Mouse (Mus musculus) c-Kit-positive CD71-positive TER-119-negative erythroid progenitor cells, embryonic 14.5 days (primary cell): Measurements from ENCODE around the gene Msrb1.
"Not testable (repeated sequence)": the region's sequence is repeated elsewhere in the genome, so short reads cannot be mapped to it uniquely, and the experiment has no call there.

Source experiments
- DNase-seq: peaks from one replicate; pipeline ENCODE4 v3.0.0-alpha.2; 2013; ENCODE audit warnings: low read depth

Msrb1 gene

DNA sequence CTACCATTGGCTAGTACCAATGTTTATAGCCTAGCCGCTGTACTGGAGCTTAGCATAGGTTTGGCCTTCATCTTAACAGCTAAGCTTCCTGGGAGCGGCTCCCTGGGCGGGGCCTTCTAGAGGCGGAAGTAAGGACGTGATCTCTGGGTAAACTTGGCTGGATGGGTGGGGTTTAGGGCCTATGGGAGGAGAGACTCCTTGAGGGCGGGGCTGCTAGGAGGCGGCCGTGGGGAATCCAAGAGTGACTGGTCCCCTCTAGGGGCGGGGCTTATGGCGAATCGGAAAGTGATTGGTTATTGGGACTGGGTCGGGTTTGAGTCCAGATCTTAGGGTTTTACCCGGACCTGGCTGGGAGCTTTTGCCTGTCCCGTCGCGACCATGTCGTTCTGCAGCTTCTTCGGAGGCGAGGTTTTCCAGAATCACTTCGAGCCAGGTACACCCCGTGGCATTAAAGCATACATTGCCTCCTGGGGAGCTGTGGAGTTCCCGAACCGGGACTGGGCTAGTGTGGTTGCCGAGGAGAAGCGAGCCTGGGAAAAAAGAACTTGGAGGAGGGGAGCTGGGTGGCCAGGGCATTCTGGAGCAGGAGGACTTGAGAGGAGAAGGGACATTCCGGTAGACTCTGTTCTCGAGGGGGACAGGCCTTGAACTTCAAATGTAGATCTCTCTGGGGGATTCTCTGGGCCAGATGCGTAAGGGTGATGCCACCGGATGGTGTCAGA lies at the start of gene Msrb1:
Gene Msrb1 (plus strand): TSS at position 313 of the 722 bp plus-strand sequence.
- peak; percentile 100 for DNase-seq

DNA sequence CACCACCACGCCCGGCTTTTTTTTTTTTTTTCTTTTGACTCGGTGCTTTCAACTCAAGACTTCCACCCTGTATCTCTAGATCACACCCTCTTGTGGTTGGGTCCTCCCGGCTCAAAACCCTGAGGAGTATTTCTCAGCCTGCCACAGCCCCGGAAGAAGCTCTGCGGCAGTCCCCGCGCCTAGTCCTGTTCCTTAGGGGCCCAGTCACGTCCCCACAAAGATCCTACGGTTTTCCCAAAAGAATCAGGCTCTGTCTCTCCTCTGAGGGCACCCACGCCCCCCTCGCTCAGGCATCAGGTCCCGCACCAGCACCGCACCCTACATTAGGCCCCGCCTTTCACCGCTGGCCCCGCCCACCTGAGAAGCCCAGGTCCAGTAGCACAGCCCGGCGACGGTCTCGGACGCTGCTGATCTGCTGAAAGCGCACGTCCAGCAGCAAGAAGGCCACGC lies 49.3 kb upstream of the Msrb1 start:
- peak; percentile 46 for DNase-seq

DNA sequence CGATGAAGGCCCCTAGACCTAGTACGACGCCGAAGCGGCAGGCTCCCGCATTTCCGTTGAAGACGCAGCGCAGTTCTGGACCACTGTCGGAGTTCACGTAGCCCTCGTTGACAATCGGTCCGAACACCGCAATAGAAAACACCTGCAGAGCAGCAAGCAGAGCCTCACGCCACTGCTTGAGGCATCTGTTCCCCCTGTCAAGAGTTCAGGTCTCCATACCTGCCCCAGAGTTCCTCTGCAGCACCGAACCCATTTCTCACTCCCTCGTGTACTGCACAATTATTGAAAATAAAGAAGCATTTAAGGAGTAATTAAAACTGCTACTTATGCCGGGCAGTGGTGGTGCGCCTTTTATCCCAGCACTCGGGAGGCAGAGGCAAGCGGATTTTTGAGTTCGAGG lies 48.8 kb upstream of the Msrb1 start:
- DNase-seq: no peak

DNA sequence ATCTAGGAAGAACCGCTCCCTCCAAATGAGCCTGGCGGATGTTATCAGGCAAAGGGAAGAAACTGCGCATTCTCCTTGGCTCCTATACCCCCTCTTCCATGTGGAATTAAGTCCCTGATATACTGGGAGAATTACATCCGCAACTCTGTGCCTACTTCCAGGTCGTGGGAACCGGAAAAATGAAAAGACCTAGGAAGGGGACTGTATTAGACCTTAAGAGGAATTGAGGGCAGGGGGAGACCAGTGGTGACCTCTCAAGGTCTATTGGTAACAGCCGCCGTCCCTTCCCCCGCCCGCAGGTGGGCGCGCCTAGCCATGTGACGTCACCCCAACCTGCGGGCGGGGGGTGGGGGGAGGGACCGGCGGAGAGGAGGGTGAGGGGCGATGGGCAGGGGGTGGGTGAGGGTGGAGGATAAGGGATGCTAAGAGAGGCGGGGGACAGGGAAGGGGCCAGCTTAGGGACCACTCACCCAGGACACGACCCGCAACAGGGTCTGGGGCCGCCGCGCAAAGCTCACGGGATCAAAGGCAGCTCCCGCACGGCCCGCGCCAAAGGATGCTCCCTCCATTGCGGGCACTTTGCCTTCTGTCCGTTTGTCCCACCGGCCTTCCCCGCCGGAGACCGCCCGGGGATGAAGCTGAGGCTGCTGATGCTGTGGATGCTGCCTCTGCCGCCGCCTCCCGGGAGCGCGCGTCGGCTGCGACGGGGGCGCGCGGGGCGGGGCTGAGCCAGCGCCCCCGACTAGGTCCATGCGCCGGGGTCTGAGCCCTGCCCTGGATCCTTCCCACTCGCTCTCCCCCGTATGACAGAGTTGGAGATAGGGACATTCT lies 47.0 kb upstream of the Msrb1 start, which contains the start of gene Syngr3:
Gene Syngr3 (minus strand): TSS at position 705 of the 831 bp plus-strand sequence.
- DNase-seq: no peak

DNA sequence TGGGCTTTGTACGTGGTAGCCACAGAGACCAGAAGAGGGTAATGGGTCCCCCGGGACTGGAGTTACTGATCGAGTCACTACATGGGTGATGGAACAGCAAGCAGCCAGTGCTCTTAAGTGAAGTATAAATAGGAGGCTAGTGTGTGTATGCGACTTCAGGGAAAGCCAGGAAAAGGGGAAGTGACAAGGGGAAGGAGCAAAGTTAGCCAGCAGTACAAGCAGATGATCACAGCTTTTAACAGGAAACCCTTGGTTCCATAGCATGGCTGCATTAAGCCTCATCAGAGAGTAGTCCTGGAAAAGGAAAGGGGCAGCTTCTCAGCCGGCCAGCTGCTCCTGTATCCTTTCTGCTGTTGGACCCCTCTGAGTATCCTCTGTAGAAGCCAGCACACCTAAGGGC lies 44.1 kb upstream of the Msrb1 start:
- no peak for DNase-seq

DNA sequence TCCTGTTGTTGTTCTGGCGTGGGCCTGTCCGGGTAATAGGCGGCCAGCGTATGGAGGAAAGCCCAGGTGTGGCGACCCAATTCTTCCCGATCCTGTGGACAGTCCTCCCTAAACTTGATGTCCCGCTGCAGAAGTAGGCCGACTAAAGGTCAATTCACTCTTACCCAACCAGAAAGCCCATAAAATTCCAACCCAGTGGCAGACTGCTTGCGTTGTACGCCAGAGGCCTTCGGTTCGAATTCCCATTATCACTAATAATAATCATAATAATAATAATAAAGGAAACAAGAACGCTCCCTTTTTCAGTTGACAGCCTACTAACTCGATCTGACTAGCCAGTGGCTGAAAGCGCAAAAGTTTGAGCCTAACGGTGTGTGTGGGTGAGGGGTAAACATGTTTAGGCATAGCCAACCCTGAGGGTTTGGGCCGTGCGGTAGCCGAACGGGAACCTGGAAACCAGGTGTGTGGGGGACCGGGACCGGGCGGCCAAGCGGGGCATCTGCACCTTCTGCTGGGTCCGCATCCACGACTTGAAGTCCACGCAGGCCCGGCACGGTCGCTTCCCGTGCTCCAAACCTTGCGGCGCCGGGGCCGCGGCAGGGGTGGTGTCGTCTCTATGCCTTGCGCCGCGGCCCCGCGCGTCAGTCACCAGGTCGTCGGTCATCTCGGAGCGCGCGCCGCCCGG lies 41.0 kb upstream of the Msrb1 start:
- DNase-seq: no peak

DNA sequence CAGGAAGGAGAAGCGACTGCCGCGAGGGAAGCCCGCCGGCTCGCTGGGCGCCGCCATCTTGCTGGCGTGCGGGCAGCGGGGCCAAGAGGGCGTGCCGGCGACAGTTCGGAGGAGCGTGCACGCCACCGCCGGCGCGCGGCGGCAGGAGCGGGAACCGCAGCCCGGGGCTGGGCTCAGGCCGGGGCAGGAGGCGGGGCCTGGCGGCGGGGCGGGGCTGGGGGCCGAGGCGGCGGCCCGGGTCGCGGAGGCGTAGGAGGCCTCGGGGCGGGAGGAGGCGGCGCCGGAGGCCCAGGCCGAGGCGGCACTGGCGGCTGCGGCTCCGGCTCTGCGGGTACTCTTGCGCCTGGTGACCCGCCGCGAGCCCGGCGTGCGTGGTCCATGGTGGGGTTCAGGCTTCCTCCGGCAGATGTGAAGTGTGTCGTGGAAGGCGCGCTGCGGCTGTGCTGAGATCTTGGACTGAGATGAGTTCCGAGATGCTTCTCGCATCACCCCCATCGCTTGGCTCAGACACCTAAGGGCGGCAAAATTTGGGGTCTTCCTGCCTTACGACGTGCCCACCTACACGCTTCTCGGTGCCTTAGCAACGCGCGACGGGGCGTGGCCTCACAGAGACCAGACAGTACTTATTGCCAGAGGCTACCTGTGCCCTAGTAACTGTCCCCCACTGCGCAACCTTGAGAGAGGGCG lies 40.3 kb upstream of the Msrb1 start, which contains the start of the genes Gfer and Noxo1:
Gene Gfer (minus strand): TSS at position 146 of the 687 bp plus-strand sequence.
Gene Noxo1 (plus strand): TSS at position 224 of the 687 bp plus-strand sequence.
- peak; percentile 72 for DNase-seq

DNA sequence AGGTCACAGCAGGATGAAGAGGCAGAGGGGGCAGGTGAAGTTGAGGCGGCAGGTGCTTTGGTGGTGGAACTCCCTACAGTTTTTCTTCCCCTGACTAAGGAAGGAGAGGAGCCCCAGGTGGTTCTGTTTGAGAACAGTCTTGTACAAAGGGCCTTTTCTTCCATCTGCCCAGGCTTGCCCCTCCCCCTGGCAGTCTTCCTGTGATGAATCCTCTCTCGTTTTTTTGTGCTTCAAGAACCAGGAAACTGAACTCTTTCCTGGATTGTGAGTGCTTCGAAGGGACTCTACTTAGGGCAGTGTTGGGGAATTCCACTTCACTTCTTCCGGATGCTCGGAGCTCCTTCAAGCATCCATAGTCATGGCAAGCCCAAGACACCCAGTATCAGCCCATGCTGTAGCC lies 38.5 kb upstream of the Msrb1 start:
- DNase-seq: no peak

DNA sequence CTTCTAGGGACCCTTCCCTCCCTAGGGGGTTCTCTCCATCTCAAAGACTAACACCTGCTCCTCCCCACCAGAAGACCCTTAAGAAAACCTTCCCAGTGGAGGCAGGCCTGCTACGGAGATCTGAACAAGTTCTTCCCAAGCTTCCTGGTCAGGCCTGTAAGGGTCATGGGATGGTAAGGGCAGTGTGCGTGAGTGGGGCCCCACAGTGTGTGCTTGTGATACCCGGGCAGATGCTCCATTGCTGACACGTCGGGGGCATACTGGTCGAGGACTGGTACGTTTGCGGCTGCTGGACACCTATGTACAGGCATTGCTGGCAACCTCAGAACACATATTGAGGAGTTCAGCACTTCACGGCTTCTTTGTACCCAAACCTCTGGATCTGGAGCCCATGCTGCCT lies 37.7 kb upstream of the Msrb1 start:
- DNase-seq: no peak

DNA sequence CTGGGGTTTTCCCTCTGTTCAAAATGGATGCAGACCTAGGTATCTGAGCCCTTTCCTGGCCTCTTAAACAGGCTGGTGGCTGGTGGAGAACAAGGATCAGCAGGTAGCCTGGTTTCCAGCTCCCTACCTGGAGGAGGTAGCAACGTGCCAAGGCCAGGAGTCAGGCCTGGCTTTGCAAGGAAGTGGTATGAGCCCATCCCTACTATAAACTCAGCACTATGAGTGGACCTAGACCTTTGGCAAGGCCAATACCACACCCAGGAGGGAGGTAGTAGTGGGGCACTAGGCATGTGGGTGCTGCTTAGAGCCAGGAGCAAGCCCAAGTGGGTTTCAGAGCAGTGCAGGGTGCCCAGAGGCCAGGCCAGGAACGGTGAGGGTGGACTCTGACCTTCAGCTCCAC lies 37.0 kb upstream of the Msrb1 start:
- no peak for DNase-seq

DNA sequence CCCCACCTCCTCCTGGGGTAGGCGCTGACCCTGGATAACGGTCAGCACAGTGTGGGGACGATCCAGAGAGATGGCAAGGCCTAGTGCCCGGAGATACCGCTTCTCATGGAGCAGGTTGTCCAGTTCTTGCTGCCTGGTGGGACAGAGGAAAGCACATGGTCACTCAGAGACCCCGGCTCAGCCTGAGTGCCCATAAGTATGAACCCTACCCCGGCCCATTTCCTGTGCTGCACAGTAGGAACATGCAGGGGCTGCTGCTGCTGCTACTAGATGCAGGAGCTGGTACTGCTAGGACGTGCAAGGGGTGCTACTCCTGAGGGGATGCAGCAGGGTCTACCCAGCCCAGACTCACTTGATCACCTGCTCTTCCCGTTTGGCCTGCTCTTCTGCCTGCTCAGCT lies 35.2 kb upstream of the Msrb1 start:
- DNase-seq: no peak

DNA sequence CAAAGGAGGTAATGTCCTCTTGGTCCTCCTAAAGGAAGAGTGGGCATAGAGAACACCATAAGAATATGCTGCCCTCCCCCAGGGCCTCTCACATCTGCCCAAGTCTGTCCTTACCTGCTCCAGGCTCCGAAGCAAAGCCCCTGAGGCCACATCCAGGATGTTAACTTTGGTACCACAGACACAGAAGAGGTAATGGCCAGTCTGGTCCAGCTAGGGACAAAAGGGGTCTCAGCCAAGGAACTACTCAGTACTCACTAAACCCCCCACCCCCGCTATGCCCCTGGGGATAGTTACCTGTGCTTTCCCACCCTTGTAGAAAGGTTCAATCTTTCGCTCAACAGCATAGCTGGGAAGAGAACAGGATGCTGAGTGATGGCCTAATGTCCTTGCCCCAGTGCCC lies 30.6 kb upstream of the Msrb1 start:
- no peak for DNase-seq

DNA sequence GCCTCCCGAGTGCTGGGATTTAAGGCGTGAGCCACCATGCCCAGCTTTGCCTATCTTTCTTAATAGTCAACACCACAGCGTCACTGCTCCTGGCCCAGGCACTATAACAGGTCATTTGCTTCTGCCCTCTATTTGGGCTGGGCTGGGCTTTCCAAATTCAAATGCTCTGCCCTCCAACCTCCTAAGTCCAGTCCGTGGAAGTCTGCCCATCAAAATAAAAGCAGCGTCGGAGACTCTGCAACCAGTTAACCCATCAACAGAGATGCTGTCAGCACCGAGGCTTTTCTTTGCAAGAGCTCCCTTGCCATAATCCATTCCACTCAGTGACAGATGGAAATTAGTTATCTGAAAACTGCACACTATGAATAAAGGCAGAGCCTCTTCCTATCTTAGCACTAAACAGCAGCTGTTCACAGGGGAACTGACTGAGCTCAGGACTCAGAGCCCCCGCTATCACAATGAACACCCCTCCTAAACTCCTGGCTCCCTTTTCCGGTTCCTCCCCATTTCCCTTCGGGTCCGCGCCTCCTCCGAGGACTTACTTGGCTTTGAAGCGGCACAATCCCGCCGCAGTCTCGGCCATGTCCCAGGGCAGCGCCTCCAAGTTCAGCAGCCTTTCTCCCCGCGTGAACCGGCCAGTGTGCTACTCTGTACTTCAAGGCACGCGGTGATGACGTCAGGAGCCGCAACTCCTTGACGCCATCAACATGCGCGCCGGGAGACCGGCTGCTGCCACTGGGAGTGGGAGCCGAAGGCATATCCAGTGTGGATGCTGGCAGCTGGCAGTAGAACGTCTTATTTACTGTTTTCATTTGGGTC lies 29.3 kb upstream of the Msrb1 start, which contains the start of gene Tbl3:
Gene Tbl3 (minus strand): TSS at position 679 of the 819 bp plus-strand sequence.
- DNase-seq: peak; percentile 92

DNA sequence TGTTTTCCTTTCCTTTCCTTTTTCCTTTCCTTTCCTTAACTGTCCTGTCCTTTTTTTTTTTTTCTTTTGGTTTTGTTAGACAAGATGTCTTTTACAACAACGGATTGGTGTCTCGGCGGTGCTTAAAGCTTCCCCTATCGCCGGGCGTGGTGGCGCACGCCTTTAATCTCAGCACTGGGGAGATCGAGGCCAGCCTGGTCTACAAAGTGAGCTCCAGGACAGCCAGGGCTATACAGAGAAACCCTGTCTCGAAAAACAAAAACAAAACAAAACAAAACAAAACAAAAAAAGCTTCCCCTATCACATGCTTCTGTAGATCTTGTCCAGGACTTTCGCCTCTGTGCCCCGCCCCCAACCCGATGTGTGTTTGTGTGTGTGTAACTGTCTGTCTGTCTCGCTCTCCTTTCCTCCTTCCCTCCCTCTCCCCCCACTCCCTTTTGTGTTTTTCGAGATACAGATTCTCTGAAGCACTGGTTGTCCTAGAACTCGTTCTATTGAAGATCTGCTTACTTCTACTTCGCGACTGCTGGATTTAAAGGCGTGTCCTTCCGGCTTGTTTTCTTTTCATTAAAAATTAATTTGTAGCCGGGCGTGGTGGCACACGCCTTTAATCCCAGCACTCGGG lies 28.5 kb upstream of the Msrb1 start:
- DNase-seq: no peak

DNA sequence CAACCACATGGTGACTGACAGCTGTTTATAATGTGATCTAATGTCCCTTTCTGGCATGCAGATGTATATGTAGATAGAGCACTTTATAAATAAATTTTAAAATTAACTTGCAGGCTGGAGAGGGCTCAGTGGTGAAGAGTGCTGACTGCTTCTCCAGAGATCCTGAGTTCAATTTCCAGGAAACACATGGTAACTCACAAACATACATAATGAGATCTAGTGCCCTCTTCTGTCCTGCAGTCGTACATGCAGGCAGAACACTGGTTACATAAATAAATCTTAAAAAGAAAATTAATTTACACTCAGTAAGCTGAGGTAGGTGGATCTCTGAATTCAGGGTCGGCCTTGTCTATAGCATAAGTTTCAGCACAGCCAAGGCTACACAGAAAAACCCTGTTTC lies 27.8 kb upstream of the Msrb1 start:
- no peak for DNase-seq

DNA sequence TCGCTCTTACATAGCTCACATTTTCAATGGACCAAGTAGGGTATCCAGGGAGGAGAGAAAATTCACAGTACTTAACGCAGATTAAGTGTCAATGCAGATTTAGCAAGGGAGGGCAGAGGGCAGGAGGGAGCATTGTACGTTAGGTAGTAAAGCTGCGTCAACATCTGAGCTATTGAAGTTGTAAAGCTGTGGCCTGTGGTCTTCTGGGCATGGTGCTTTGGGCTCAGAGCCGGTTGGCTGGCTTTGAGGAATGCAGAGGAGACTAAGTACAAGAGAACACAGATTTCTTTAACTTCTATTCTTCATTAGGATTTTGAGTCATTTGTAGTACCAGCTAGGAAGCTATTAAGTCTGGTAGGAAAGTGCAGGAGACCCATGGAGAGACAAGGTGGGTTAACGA lies 20.9 kb upstream of the Msrb1 start:
- DNase-seq: no peak

DNA sequence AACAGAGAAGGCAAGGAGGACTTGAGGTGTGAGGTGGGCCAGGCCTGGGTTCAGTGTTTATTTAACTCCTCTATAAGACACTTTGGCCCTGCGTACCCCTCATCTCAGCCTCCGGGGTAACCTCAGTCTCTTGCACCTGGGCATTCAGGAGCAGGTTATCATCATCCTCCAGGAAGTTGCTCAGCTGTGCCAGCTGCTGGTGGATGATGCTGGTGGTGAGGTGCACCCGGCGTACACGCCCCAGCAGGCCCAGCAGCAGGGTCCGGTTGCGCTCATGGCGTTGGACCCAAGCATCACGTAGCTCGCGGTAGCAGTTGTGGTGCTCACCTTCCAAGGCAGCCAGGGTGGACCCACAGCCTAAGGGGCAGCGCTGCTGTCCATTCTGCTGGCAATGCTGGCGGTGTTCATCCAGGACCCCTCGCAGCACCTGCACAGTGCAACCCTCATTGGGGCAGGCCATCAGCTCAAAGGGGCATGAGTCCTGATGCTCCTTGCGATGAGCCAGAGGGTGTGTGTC lies 20.2 kb upstream of the Msrb1 start:
- no peak for DNase-seq

DNA sequence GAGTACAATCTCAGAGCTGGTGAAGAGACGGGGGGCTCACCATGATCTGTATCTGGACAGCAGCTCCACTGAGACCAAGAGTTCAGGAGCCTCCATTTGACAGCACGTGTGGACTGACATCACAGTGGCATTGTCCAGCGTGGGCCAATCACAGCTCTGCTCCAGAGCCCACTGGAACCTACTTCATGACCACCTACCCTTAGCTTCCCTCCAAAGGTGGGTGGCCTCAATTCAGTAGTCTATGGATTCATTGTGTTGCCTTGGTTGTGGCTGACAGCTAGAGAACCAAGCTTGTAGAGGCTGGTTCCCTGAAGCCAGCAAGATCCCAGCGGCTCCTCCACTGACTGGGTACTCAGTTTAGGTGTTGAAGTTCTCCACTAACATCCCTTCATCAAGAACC lies 18.5 kb upstream of the Msrb1 start, which contains the start of the genes Rnf151 and Rps2:
Gene Rnf151 (minus strand): TSS at position 121 of the 400 bp plus-strand sequence.
Gene Rps2 (plus strand): TSS at position 174 of the 400 bp plus-strand sequence.
- DNase-seq: no peak

DNA sequence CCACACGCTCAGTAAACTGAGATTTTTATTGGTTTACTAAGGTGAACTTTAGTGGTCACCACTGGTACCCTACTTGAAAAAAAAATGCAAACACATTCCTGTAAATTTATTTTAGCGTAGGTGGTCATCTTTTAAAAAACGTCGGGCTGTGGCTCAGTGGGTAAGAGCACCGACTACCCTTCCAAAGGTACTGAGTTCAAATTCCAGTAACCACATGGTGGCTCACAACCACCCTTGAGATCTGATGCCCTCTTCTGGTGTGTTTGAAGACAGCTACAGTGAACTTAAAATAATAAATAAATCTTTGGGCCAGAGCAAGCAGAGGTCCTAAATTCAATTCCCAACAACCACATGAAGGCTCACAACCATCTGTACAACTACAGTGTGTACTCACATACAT lies 17.5 kb upstream of the Msrb1 start:
- DNase-seq: not testable (repeated sequence)
